Mouse (Mus musculus) CH12.LX (cell line): ENCODE data around the gene Sparc.

Experiments used
- CHD2 ChIP-seq: IDR thresholded peaks from 2 replicates; pipeline ENCODE4 v1.6.1; 2011; ENCODE audit warnings: low read length, improper control_type of control experiment
- CTCF ChIP-seq, 2 experiments: IDR thresholded peaks in 1 of 2; conservative IDR thresholded peaks in 1 of 2; 2 replicates each; pipeline ENCODE4 v1.5.1; 2011 to 2012; ENCODE audit warnings: low read depth in 2 of 2, low read length in 2 of 2, improper control_type of control experiment in 1 of 2, inconsistent platforms in 1 of 2, mild to moderate bottlenecking in 1 of 2, moderate library complexity in 1 of 2
- ELF1 ChIP-seq: IDR thresholded peaks from 2 replicates; pipeline ENCODE4 v1.6.1; 2014; ENCODE audit warnings: low read depth, mild to moderate bottlenecking, inconsistent platforms, low read length, improper control_type of control experiment
- HCFC1 ChIP-seq: IDR thresholded peaks from 2 replicates; pipeline ENCODE4 v1.6.1; 2012; ENCODE audit warnings: low read depth, mild to moderate bottlenecking, inconsistent platforms, low read length, improper control_type of control experiment
- MAFK ChIP-seq: IDR thresholded peaks from 2 replicates; pipeline ENCODE4 v1.6.1; 2011; ENCODE audit warnings: low read length, improper control_type of control experiment; ENCODE audit not compliant: insufficient replicate concordance
- NELFE ChIP-seq: IDR thresholded peaks from 2 replicates; pipeline ENCODE4 v1.6.1; 2011; ENCODE audit warnings: low read depth, low read length, improper control_type of control experiment
- POLR2A ChIP-seq: IDR thresholded peaks from 2 replicates; pipeline ENCODE4 v1.6.1; 2011; ENCODE audit warnings: low read depth, mild to moderate bottlenecking, improper control_type of control experiment, low read length
- RAD21 ChIP-seq: IDR thresholded peaks from 2 replicates; pipeline ENCODE4 v1.6.1; 2011; ENCODE audit warnings: low read depth, mild to moderate bottlenecking, low read length, improper control_type of control experiment, moderate library complexity
- ZNF384 ChIP-seq: IDR thresholded peaks from 2 replicates; pipeline ENCODE4 v1.6.1; 2012; ENCODE audit warnings: low read depth, low read length, improper control_type of control experiment, inconsistent platforms

DNA sequence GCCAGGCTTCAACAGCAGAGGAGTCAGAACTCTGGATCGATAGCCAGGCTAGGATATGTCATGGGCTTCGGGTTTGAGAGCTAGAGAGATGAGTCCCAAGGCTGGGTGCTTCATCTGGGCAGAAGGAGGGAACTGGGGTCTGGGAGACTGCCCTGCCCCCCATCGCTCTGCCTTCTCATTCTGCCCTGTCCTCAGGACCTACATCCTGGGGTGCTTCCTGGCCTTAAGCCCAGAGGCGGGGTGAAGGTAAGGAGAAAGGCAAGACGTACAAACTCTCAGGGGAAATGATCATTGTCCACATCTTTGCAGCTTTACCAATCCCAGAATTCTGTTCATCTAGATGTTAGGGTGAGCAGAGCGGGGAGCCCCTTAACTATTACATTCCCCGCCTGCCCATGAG, 10.9 kb downstream of the Sparc start:
- TF ChIP-seq POLR2A (no peak), HCFC1 (no peak), ZNF384 (no peak), ELF1 (no peak), CHD2 (no peak), CTCF (conservative IDR thresholded peaks at IDR 0.05 in 1 of 2, IDR thresholded peaks at IDR 0.05 in 1 of 2; ENCODE audit: low read depth in 2 of 2, low read length in 2 of 2) (no peak), NELFE (no peak), RAD21 (no peak), MAFK (no peak)
